Mouse (Mus musculus): ENCODE measurements around the gene Gm37240.

DNA sequence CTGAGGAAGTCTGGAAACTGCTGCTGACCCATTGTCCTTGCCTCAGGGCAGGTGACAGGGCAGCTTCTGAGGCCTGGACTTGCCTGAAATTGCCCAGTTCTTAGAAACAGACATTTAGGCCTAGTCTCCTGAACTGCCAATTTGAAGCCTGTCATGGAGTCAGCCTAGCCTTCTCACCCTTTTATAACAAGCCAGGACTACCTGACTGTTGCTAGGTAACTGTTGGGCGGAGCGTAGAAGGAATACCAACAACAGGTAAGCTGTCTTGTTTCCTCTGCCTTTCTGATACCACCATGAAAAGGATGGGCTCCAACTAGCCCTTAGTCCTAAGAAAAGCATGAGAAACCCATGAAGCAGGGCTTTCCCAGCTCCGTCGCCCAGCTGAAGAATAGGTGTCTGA, 570.0 kb downstream of the Gm37240 start:
- TF ChIP-seq POLR2A (IDR thresholded peaks at IDR 0.05; ENCODE audit: borderline replicate concordance, extremely low read depth, insufficient read depth, insufficient read length, poor library complexity, severe bottlenecking): no peak
- no peak for TF ChIP-seq CTCF (IDR thresholded peaks at IDR 0.05; ENCODE audit: borderline replicate concordance, extremely low read depth, insufficient read depth, insufficient read length)
